Mouse (Mus musculus): ENCODE data around the gene Gm8909.

DNA sequence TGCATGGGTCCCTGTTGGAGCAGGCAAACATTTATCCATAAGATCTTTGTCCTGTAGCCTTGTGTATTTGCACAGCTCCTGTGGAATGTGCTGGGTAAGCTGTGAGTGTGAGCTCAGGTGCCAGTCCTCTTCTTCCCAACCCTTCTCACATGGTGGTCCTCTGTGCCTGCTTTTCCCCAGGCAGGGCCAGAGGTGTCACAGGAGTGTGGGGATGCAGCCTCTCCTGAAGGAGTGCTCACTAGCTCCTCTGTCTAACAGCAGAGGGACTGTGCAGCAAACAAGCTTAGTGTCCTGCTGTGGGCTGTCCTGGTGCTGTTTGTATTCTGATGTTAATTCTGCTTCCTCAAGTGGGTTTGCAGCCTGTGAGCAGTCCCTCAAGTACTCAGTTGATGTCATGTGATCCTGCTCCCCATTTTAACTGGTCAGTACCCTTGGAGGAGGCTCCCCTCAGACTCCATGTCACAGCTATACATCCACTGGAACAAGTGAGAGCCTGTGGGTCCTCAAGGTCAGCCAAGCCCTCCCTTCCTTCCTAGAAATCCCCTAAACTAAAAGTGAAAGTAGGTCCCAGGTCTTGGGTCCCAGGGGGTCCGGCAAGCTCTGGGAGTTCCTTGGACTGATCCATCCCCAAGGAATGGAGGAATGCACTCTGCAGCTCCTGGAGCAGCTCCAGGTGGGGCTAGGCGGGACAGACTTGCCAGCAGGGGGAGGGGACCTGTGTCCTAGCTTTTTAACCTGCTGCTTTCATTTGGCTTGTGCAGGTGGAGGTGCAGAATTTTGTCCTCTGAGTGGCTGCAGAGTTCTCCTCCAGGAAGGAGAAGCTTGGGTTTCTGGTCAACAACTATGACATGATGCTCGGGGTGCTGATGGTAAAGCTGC lies 13.8 kb downstream of the Gm8909 start:
- TF ChIP-seq CTCF (IDR thresholded peaks at IDR 0.05; ENCODE audit: extremely low read depth, insufficient read depth, low read length) = no peak
- TF ChIP-seq POLR2A (IDR thresholded peaks at IDR 0.05; ENCODE audit: extremely low read depth, insufficient read depth, low read length) = no peak
